Mouse (Mus musculus) Patski (cell line): ENCODE measurements around the gene Unc13b. TPM values are rescaled to one million over a fixed set of nuclear protein-coding genes. Genes with fewer than 3 reads are reported as not detected.

Experiments used
- ATAC-seq: fragments of 100-300 bp; one replicate; pipeline ENCODE4 v1.8.0; 2021
- CTCF ChIA-PET: fragments of 350-600 bp; sonication (Branson Sonifier 250); formaldehyde crosslinking; loops from one replicate; lab custom pipeline; 2022; ENCODE audit warnings: inconsistent platforms; lab: Charles Lee
- POLR2A ChIA-PET: fragments of 350-600 bp; sonication (Branson Sonifier 250); formaldehyde crosslinking; loops from one replicate; lab custom pipeline; 2022; ENCODE audit warnings: antibody characterized with exemption, inconsistent platforms; lab: Charles Lee
- DNase-seq: peaks from one replicate; pipeline ENCODE4 v3.0.0-alpha.2; 2011; ENCODE audit warnings: low read depth, low spot score
- H3K27me3 ChIP-seq: fragments of 371-371 bp; one replicate; pipeline ENCODE4 v1.5.1; 2021
- CTCF ChIP-seq: fragments of 100-300 bp; IDR thresholded peaks from one replicate; pipeline ENCODE4 v1.5.1; 2021
- in situ Hi-C: fragments of 300-500 bp; cut with MboI; formaldehyde crosslinking; loops from 3 replicates; pipeline ENCODE4 v1.11.1; 2018; ENCODE audit warnings: low pct_unique_long_range_greater_than_20kb, mixed read lengths
- polyA plus RNA-seq: library from polyadenylated mRNA; unstranded; gene quantifications from one replicate; pipeline ENCODE4 v1.2.3, GENCODE M21; 2021

Gene Unc13b
- polyA plus RNA-seq, 1 experiment from 2014 or later = 8.2 TPM

- ChIA-PET CTCF (interaction anchor here (1.1 to 2.6 kb wide), 2 partner anchors 12 to 75 kb away, joined by 3 to 39 read pairs; partner anchors contain the start of gene Unc13b), POLR2A (no interaction called here)
- in situ Hi-C loops = loop anchor here (5.0 kb wide), 1 partner anchor 377 kb away; no protein-coding TSS in a partner anchor
- H3K27me3 ChIP-seq = no peaks in the 10 kb centered on the region
- TF ChIP-seq CTCF = no peak
- peak; percentile 83 for DNase-seq
- peak; percentile 88 for ATAC-seq
These were observed 13.0 kb upstream of the Unc13b start, which contains the start of gene Fam214b for GRCm38 (mm10) chr4:43045659-43046302. Fam214b (minus strand) TSS chr4:43046220.

DNA sequence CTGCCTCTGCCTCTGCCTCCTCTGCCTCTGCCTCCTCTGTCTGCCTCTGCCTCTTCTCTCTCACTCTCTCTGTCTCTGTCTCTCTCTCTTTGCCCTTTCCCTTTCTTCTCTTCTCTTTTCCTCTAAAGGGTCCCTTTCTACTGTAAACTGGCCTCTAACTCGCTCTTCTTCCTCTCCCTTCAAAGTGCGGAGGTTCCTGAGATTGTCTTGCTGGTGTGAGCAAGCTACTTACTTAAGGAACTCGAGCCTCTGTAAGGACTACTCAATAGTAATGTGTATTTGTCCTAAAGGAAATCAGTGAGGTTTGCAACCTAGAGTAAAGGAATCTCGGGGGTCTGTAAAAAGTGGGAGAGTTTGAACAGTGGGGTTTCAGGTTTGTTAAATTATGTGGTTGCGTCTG lies 12.1 kb upstream of the Unc13b start:
- ChIA-PET CTCF (interaction anchor here (1.1 to 2.6 kb wide), 9 partner anchors 12 to 211 kb away, joined by 3 to 39 read pairs (median 4); partner anchors contain the start of genes Stoml2 and Unc13b), POLR2A (interaction anchor here (0.6 kb wide), 2 partner anchors 124 to 1193 kb away, joined by 3 read pairs; no protein-coding TSS in a partner anchor)
- DNase-seq = no peak
- no peak for TF ChIP-seq CTCF
- in situ Hi-C loops = loop anchor here (5.0 kb wide), 1 partner anchor 376 kb away; no protein-coding TSS in a partner anchor
- ATAC-seq = no peak
- no peaks in the 10 kb centered on the region for H3K27me3 ChIP-seq

DNA sequence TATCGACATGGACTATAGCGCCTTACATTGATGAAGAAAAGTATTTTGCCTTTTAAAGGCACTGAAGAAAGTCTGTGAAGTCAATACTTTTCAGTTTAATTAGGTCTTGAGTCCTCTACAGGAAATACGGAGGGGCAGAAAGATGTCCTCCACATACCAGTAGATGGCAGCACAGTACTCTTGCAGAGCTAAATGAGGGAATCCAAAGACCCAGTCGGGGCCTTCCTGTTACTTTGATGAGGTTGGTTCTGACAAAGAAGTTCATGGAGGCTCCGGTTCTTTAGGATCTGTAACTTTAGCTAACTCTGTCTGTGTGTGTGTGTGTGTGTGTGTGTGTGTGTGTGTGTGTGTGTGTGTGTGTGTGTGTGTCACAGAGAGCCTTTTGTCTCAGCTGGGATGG lies 11.5 kb upstream of the Unc13b start:
- ChIA-PET CTCF (interaction anchor here (0.9 to 2.6 kb wide), 10 partner anchors 11 to 219 kb away, joined by 3 to 39 read pairs (median 4); partner anchors contain the start of genes Atp8b5, Stoml2 and Unc13b), POLR2A (interaction anchor here (0.6 kb wide), 3 partner anchors 69 to 1192 kb away, joined by 3 to 5 read pairs (median 3); no protein-coding TSS in a partner anchor)
- DNase-seq = no peak
- H3K27me3 ChIP-seq = no peaks in the 10 kb centered on the region
- TF ChIP-seq CTCF = no peak
- in situ Hi-C loops = loop anchor here (5.0 kb wide), 1 partner anchor 375 kb away; no protein-coding TSS in a partner anchor
- no peak for ATAC-seq

DNA sequence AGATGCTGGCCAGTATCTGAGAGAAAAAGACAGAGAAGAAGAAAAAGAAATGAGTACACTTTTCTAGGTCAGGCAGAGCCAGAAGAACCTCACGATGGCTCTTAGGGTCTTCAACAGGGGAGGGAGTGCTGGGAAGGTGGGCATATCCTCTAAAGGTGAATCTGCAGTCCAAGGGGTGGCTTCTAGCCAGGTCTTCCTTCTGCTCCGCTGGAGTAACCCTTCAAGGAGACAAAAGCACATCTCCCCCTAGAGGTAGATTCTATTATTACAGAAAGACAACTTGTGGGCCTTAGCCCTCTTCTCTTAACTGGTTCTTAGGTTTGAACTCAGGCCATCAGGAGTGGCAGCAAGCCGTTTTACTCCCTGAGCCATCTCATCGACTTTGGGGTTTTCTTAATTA lies 6.1 kb upstream of the Unc13b start:
- POLR2A ChIA-PET = interaction anchor here (0.6 kb wide), 1 partner anchor 387 kb away, joined by 3 read pairs; no protein-coding TSS in a partner anchor
- DNase-seq (no peak), ATAC-seq (no peak)
- no peaks in the 10 kb centered on the region for H3K27me3 ChIP-seq
- CTCF ChIA-PET = interaction anchor here (0.7 to 1.4 kb wide), 2 partner anchors 30 to 371 kb away, joined by 3 read pairs; no protein-coding TSS in a partner anchor
- in situ Hi-C loops = no loop called here
- peak; percentile 49 for TF ChIP-seq CTCF

DNA sequence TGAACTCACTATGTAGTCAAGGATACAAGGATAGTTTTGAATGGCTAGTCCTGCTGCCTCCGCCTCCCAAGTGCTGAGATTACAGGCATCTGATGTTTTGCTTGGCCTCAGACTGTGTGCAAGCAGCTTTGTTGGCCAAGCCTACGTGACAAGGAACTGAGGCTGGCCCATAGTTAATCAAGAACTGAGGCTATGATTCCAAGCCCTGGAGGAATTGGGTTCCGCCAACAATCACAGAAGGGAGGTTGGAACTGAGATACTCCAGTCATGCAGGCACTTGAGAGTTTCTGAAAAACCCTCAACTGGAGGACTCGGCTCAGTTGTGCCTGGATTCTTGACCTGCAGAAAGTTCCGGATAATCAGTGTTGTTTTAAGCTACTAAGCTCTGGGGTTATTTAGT lies 1.1 kb upstream of the Unc13b start:
- no peaks in the 10 kb centered on the region for H3K27me3 ChIP-seq
- TF ChIP-seq CTCF = no peak
- DNase-seq (no peak), ATAC-seq (no peak)
- in situ Hi-C loops = no loop called here
- ChIA-PET CTCF (interaction anchor here (0.8 to 6.5 kb wide), 2 partner anchors 8 to 11 kb away, joined by 3 to 39 read pairs; partner anchors contain the start of gene Fam214b), POLR2A (interaction anchor here (0.7 kb wide), 1 partner anchor 363 kb away, joined by 3 read pairs; no protein-coding TSS in a partner anchor)

DNA sequence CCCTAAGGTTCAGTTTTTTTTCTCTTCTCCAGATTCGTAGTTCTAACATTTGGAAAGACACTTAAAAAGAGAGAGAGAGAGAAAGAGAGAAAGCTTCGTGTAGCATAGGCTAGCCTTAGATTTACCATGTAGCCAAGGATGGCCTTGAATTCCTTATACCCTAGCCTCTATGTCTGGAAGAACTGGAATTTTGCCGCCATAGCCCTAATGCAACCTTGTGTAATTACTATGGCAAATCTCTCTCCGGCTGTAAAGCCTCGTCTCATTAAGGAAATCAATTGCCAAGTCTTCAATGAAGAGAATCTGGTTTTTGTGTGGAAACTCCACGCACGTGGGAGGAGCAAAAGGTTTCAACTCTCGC lies 381 bp upstream of the Unc13b start:
- no peak for TF ChIP-seq CTCF
- ATAC-seq = no peak
- no peak for DNase-seq
- H3K27me3 ChIP-seq = no peaks in the 10 kb centered on the region
- in situ Hi-C loops = no loop called here
- POLR2A ChIA-PET = no interaction called here
- CTCF ChIA-PET = interaction anchor here (0.8 to 6.5 kb wide), 2 partner anchors 8 to 12 kb away, joined by 3 to 39 read pairs; partner anchors contain the start of gene Fam214b

DNA sequence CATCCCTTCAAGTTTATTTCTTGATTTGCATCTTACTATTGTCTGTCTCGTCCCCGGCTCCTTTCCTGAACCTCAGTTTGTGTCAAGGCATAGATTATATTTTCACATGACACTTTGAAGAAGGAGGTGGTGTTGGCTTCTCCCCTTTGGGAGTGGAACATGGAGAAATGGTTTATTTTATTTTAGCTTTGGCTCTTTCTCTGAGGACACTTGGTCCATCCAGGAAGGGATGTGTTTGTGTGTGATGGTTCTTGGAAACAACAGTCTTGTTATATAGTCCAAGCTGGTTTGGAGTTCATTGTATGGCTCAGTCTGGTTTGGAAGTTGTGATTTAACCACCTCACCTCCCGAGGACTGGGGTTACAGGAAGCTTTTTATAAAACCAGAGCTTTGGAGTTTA lies 944 bp downstream of the Unc13b start:
- POLR2A ChIA-PET = no interaction called here
- DNase-seq (no peak), ATAC-seq (no peak)
- no peaks in the 10 kb centered on the region for H3K27me3 ChIP-seq
- in situ Hi-C loops = loop anchor here (10.0 kb wide), 1 partner anchor 185 kb away; no protein-coding TSS in a partner anchor
- TF ChIP-seq CTCF = no peak
- CTCF ChIA-PET = interaction anchor here (1.0 to 6.5 kb wide), 2 partner anchors 13 to 23 kb away, joined by 4 to 39 read pairs; partner anchors contain the start of gene Fam214b

DNA sequence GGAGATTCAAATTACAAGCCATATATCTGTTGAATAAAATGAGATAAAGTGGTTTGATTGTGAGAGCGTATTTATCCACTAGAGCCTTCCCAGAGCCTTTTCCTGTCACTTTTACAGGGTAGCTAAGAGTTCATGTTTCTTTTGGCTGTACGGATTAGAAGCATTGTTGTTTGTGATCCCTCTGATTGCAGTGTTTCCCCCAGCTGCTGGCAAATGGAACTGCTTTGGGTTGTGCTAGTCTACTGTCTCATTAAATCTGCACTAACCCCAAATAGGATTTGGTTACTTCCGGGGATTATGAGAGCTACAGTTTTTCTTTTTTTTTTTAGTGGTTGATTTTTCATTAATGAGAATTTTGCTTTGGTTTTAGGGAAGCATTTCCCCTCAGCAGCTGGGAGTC lies 1.5 kb downstream of the Unc13b start:
- POLR2A ChIA-PET = interaction anchor here (0.6 kb wide), 1 partner anchor 527 kb away, joined by 3 read pairs; no protein-coding TSS in a partner anchor
- no peaks in the 10 kb centered on the region for H3K27me3 ChIP-seq
- no peak for ATAC-seq
- no peak for TF ChIP-seq CTCF
- no peak for DNase-seq
- in situ Hi-C loops = loop anchor here (10.0 kb wide), 1 partner anchor 185 kb away; no protein-coding TSS in a partner anchor
- CTCF ChIA-PET = interaction anchor here (1.0 to 6.5 kb wide), 2 partner anchors 13 to 22 kb away, joined by 4 to 39 read pairs; partner anchors contain the start of gene Fam214b

- CTCF ChIA-PET = interaction anchor here (0.7 to 1.0 kb wide), 3 partner anchors 8 to 94 kb away, joined by 3 to 4 read pairs (median 3); no protein-coding TSS in a partner anchor
- POLR2A ChIA-PET = no interaction called here
- DNase-seq = no peak
- no peaks in the 10 kb centered on the region for H3K27me3 ChIP-seq
- no peak for TF ChIP-seq CTCF
- ATAC-seq = no peak
- in situ Hi-C loops = loop anchor here (10.0 kb wide), 1 partner anchor 179 kb away; no protein-coding TSS in a partner anchor
These were observed 6.7 kb downstream of the Unc13b start for GRCm38 (mm10) chr4:43065471-43065870.

DNA sequence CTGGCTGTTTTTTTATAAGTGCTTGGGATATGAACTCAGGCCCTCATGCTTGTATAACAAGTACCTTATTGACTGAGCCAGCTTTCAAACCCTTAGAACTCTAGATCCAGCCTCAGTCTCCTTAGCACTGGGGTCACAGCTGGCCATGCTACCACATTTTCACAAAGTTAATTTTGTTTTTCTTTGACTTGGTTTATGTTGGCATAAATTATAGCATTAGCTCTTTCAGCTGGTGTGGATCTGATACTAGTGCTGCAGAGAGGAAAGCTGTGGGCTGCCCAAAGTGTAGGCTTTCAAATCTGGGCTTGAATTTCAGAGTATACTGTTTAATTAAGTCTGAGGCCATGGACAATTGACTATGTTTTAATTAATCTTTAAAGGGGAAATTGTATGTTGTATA lies 16.2 kb downstream of the Unc13b start:
- POLR2A ChIA-PET = no interaction called here
- DNase-seq (no peak), ATAC-seq (no peak)
- TF ChIP-seq CTCF = no peak
- CTCF ChIA-PET = interaction anchor here (0.8 to 1.3 kb wide), 2 partner anchors 9 to 40 kb away, joined by 3 to 4 read pairs; no protein-coding TSS in a partner anchor
- H3K27me3 ChIP-seq = no peaks in the 10 kb centered on the region
- in situ Hi-C loops = no loop called here
